Mouse (Mus musculus) forebrain, embryonic 10.5 days (tissue): ENCODE measurements around the gene Tmem175. TPM values are rescaled to one million over a fixed set of nuclear protein-coding genes. Genes with fewer than 3 reads are reported as not detected.

ENCODE experiments used
- DNase-seq: peaks from one replicate; pipeline ENCODE4 v3.0.0-alpha.2; 2017; ENCODE audit warnings: low spot score; ENCODE audit errors: extremely low spot score
- H3K27ac ChIP-seq: fragments of 300-500 bp; sonication (generic); 2 replicates; pipeline ENCODE4 v1.5.1; 2016; ENCODE audit warnings: mild to moderate bottlenecking
- H3K27me3 ChIP-seq: fragments of 300-500 bp; sonication (generic); 2 replicates; pipeline ENCODE4 v1.6.1; 2016; ENCODE audit warnings: mild to moderate bottlenecking; ENCODE audit not compliant: poor library complexity, severe bottlenecking
- H3K36me3 ChIP-seq: fragments of 300-500 bp; sonication (generic); replicated peaks from 2 replicates; pipeline ENCODE4 v1.6.1; 2016; ENCODE audit warnings: mild to moderate bottlenecking, moderate library complexity
- H3K4me1 ChIP-seq: fragments of 300-500 bp; sonication (generic); 2 replicates; pipeline ENCODE4 v1.6.1; 2016
- H3K4me3 ChIP-seq: fragments of 300-500 bp; sonication (generic); 2 replicates; pipeline ENCODE4 v1.5.1; 2016; ENCODE audit warnings: mild to moderate bottlenecking, moderate library complexity
- H3K9me3 ChIP-seq: fragments of 300-500 bp; sonication (generic); 2 replicates; pipeline ENCODE4 v1.6.1; 2016; ENCODE audit warnings: mild to moderate bottlenecking, moderate library complexity
- WGBS: fragments of 180-500 bp; shearing (Covaris S2); methylation state at CpG from one replicate; pipeline ENCODE4 v1.1.7; 2016; 5-methylcytosine and 5-hydroxymethylcytosine counted together
- polyA plus RNA-seq: library from polyadenylated mRNA; unstranded; fragments of >200 nt; fragmentation: Nextera tagmentation; extraction: Ambion mirVana; gene quantifications from 2 replicates; pipeline ENCODE4 v1.2.1, GENCODE M21; 2016

Tmem175 gene
- polyA plus RNA-seq, 1 experiment from 2014 or later, result 17.6 TPM

GRCm38 (mm10) chr5:108657406-108657805 is 27.8 kb downstream of the Tmem175 start:
- Histone ChIP-seq H3K36me3 (peaks cover 53% of the 10 kb centered on the region), H3K4me1 (peaks cover 30% of the 10 kb centered on the region), H3K27ac (no peak overlapping the region), H3K27me3 (no peaks in the 10 kb centered on the region), H3K4me3 (no peak overlapping the region), H3K9me3 (no peaks in the 10 kb centered on the region)
- no peak for DNase-seq
- WGBS, result 90% methylated on average over 5 of the region's 5 CpGs

- peaks cover 5% of the 10 kb centered on the region for H3K27me3 ChIP-seq
- no peaks in the 10 kb centered on the region for H3K9me3 ChIP-seq
- peaks cover 30% of the 10 kb centered on the region for H3K4me1 ChIP-seq
- no peak overlapping the region for H3K4me3 ChIP-seq
- peaks cover 41% of the 10 kb centered on the region for H3K36me3 ChIP-seq
- no peak for DNase-seq
- no peak overlapping the region for H3K27ac ChIP-seq
- 87% methylated on average over 1 of the region's 1 CpGs for WGBS
Observed at GRCm38 (mm10) chr5:108658611-108659010, 29.0 kb downstream of the Tmem175 start.

- peaks cover 27% of the 10 kb centered on the region for H3K36me3 ChIP-seq
- H3K4me1 ChIP-seq, result peaks cover 30% of the 10 kb centered on the region
- H3K9me3 ChIP-seq, result no peaks in the 10 kb centered on the region
- H3K4me3 ChIP-seq, result peak within 1 kb of the TSS; percentile 88
- peak within 1 kb of the TSS; percentile 88 for H3K27ac ChIP-seq
- DNase-seq, result no peak
- peaks cover 5% of the 10 kb centered on the region for H3K27me3 ChIP-seq
- WGBS, result 10% methylated on average over 24 of the region's 24 CpGs
Observed at GRCm38 (mm10) chr5:108659698-108660631, 30.4 kb downstream of the Tmem175 start, which contains the start of gene Idua. Gene Idua, plus strand, starts transcription at chr5:108660331.

GRCm38 (mm10) chr5:108660632-108661268 is 31.2 kb downstream of the Tmem175 start:
- H3K27me3 ChIP-seq, result peaks cover 5% of the 10 kb centered on the region
- peaks cover 19% of the 10 kb centered on the region for H3K36me3 ChIP-seq
- H3K4me3 ChIP-seq, result peak overlapping the region; percentile 88
- peak; percentile 84 for DNase-seq
- peak overlapping the region; percentile 88 for H3K27ac ChIP-seq
- WGBS, result 12% methylated on average over 36 of the region's 36 CpGs
- peaks cover 30% of the 10 kb centered on the region for H3K4me1 ChIP-seq
- H3K9me3 ChIP-seq, result no peaks in the 10 kb centered on the region

GRCm38 (mm10) chr5:108662772-108663171 is 33.2 kb downstream of the Tmem175 start:
- Histone ChIP-seq H3K4me1 (peaks cover 30% of the 10 kb centered on the region), H3K9me3 (no peaks in the 10 kb centered on the region), H3K4me3 (no peak overlapping the region), H3K27me3 (peaks cover 5% of the 10 kb centered on the region), H3K27ac (no peak overlapping the region), H3K36me3 (peaks cover under 1% of the 10 kb centered on the region; the same call in 1 of the 2 replicates)
- 88% methylated on average over 4 of the region's 4 CpGs for WGBS
- no peak for DNase-seq

- Histone ChIP-seq H3K9me3 (no peaks in the 10 kb centered on the region), H3K36me3 (no peaks in the 10 kb centered on the region), H3K4me3 (no peak overlapping the region), H3K27ac (no peak overlapping the region), H3K4me1 (peaks cover 26% of the 10 kb centered on the region), H3K27me3 (peaks cover 5% of the 10 kb centered on the region)
- 61% methylated on average over 3 of the region's 3 CpGs for WGBS
- no peak for DNase-seq
Observed at GRCm38 (mm10) chr5:108665066-108665465, 35.5 kb downstream of the Tmem175 start.

- DNase-seq, result no peak
- no peak overlapping the region for H3K27ac ChIP-seq
- H3K9me3 ChIP-seq, result no peaks in the 10 kb centered on the region
- 92% methylated on average over 2 of the region's 2 CpGs for WGBS
- peaks cover 5% of the 10 kb centered on the region for H3K27me3 ChIP-seq
- peaks cover 12% of the 10 kb centered on the region for H3K36me3 ChIP-seq
- H3K4me1 ChIP-seq, result peaks cover 20% of the 10 kb centered on the region
- no peak overlapping the region for H3K4me3 ChIP-seq
Observed at GRCm38 (mm10) chr5:108667370-108667769, 37.8 kb downstream of the Tmem175 start.

GRCm38 (mm10) chr5:108668387-108668932 is 38.9 kb downstream of the Tmem175 start:
- peak overlapping the region; percentile 93 for H3K27ac ChIP-seq
- peak overlapping the region; percentile 60 for H3K4me3 ChIP-seq
- H3K27me3 ChIP-seq, result no peaks in the 10 kb centered on the region
- no peak for DNase-seq
- WGBS, result 21% methylated on average over 3 of the region's 3 CpGs
- no peaks in the 10 kb centered on the region for H3K9me3 ChIP-seq
- H3K36me3 ChIP-seq, result peaks cover 22% of the 10 kb centered on the region
- H3K4me1 ChIP-seq, result peaks cover 20% of the 10 kb centered on the region

GRCm38 (mm10) chr5:108668977-108669936 is 39.7 kb downstream of the Tmem175 start, which contains the start of gene Dgkq:
Gene Dgkq, minus strand, starts transcription at chr5:108669672.
- no peaks in the 10 kb centered on the region for H3K9me3 ChIP-seq
- H3K27me3 ChIP-seq, result no peaks in the 10 kb centered on the region
- peak; percentile 83 for DNase-seq
- H3K4me3 ChIP-seq, result peak within 1 kb of the TSS; percentile 60
- H3K27ac ChIP-seq, result peak within 1 kb of the TSS; percentile 93
- H3K4me1 ChIP-seq, result peaks cover 20% of the 10 kb centered on the region
- H3K36me3 ChIP-seq, result peaks cover 28% of the 10 kb centered on the region
- 7% methylated on average over 43 of the region's 43 CpGs for WGBS

GRCm38 (mm10) chr5:108669986-108670385 is 40.4 kb downstream of the Tmem175 start:
- H3K27ac ChIP-seq, result peak overlapping the region; percentile 93
- H3K4me3 ChIP-seq, result peak overlapping the region; percentile 60
- H3K9me3 ChIP-seq, result no peaks in the 10 kb centered on the region
- WGBS, result 83% methylated on average over 9 of the region's 9 CpGs
- H3K27me3 ChIP-seq, result no peaks in the 10 kb centered on the region
- H3K36me3 ChIP-seq, result peaks cover 28% of the 10 kb centered on the region
- DNase-seq, result no peak
- peaks cover 20% of the 10 kb centered on the region for H3K4me1 ChIP-seq

- peaks cover 20% of the 10 kb centered on the region for H3K4me1 ChIP-seq
- no peaks in the 10 kb centered on the region for H3K27me3 ChIP-seq
- DNase-seq, result no peak
- peaks cover 28% of the 10 kb centered on the region for H3K36me3 ChIP-seq
- no peaks in the 10 kb centered on the region for H3K9me3 ChIP-seq
- no peak overlapping the region; the same call in 1 of the 2 replicates for H3K4me3 ChIP-seq
- H3K27ac ChIP-seq, result no peak overlapping the region
Observed at GRCm38 (mm10) chr5:108670785-108671184, 41.2 kb downstream of the Tmem175 start.

GRCm38 (mm10) chr5:108671757-108672156 is 42.2 kb downstream of the Tmem175 start:
- DNase-seq, result no peak
- Histone ChIP-seq H3K9me3 (no peaks in the 10 kb centered on the region), H3K36me3 (peaks cover 28% of the 10 kb centered on the region), H3K4me1 (peaks cover 25% of the 10 kb centered on the region), H3K27ac (no peak overlapping the region), H3K4me3 (no peak overlapping the region), H3K27me3 (no peaks in the 10 kb centered on the region)
- WGBS, result 95% methylated on average over 12 of the region's 12 CpGs
